Mouse (Mus musculus) forelimb bud, embryonic 11.5 days (tissue): ENCODE measurements around the gene Ethe1.

Experiments
- DNase-seq: peaks from one replicate; pipeline ENCODE4 v3.0.0-alpha.2; 2012; ENCODE audit warnings: low read depth, low spot score

Gene Ethe1

DNA sequence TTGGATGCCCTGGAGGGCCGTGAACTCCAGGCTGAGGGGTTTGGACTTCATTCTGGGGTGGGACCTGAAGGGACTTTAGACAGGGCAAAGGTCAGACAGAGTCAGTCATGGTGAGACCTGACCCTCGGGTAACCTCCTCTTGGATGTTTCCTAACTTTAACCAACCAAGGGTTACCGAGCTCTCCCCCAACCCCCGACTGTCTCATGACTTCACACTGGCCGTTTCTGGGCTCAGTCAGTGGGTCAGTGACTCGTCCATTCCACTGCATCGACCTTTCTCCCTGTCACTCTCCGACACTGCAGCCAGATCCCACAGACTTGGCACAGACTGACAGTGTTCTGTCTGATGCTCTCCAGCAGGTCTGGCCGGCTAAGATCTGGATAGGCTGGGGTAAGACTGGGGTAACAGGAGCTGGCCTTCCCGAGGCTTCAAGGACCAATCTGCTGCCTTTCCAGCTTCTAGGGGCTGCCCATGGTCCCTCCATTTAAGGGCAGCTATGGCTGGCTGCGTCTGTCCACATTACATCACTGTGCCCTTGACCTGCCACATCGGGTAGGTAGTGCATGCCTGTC, 13.0 kb upstream of the Ethe1 start:
- no peak for DNase-seq

GRCm38 (mm10) chr7:24577811-24578210, 9.5 kb upstream of the Ethe1 start:
- DNase-seq, result no peak

- no peak for DNase-seq
Measured at GRCm38 (mm10) chr7:24584876-24585275, 2.5 kb upstream of the Ethe1 start.

DNA sequence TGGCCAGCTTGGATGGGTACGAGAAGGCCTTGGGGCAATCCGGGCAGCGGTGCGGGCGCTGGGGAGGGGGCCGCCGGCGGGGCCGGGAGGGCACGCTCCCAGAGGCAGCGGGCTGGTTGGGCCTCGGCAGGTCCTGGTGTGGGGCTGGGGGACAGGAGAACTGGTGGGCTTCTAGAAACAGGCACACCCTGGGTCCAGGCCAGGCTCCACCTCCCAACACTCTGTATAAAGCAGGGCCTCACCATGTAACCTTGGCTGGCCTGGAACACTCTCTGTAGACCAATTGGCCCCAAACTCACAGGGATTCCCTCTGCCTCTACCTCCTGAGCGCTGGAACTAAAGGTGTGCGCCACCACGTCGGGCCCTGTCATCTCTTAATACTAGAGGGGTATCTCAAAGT, 1.3 kb upstream of the Ethe1 start:
- DNase-seq, result no peak

DNA sequence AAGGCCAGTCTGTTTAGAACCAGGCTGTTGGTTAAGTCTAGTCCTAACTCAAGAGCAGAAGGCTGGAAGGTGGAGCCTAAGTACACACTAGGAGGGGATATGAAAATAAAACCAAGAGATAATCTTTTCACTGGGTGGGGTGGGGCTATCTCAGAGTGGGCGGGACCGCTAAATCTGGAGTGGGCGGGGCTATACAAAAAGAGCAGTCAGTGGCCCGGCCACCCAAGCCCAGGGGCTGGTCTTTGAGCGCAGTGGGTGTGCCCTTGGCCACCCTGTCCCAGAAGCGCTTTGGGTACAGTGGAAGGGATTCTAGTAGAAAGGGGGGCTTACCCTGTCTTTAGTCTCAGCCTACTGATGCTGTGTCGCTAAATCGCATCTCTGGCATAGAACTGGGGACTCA, 515 bp upstream of the Ethe1 start:
- DNase-seq, result no peak

- DNase-seq, result no peak
Measured at GRCm38 (mm10) chr7:24588336-24588735, 993 bp downstream of the Ethe1 start.

DNA sequence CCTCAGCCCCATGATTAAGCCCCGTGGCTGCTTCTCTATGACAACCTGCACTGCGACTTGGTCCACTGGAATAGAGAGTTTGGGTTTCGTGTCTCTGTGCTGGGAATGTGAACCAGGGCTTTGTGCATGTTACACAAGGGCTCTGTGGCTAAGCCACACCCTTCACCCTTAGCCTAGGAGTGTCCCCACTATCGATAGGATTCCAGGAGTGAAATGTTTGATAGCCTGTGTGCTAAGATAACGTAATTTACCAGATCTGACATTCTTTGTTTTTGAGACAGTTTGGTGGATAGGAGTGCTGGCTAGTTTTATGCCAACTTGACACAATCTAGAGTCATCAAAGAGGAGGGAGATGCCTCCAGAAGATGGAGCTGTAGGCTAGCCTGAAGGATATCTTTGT, 4.4 kb downstream of the Ethe1 start:
- DNase-seq, result no peak

- no peak for DNase-seq
Measured at GRCm38 (mm10) chr7:24592163-24592562, 4.8 kb downstream of the Ethe1 start.

DNA sequence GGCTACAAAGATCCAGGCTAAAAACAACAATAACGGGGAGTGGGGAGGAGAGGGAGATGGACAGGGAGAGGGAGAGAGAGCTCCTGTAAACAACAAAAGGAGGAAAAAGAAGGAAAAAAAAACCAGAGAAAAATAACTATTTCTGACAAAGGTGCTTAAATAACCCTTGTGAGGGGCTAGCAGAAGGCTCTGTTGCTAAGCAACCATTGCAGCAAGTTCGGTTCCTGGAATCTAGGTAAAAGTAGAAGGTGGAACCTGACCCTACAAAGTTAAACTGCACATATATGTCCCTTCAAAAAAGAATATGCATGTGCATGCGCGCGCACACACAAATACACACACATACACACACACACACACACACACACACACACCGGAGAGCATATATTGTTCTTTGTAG, 5.4 kb downstream of the Ethe1 start:
- no peak for DNase-seq

GRCm38 (mm10) chr7:24593621-24594308, 6.4 kb downstream of the Ethe1 start:
- peak; percentile 54 for DNase-seq

DNA sequence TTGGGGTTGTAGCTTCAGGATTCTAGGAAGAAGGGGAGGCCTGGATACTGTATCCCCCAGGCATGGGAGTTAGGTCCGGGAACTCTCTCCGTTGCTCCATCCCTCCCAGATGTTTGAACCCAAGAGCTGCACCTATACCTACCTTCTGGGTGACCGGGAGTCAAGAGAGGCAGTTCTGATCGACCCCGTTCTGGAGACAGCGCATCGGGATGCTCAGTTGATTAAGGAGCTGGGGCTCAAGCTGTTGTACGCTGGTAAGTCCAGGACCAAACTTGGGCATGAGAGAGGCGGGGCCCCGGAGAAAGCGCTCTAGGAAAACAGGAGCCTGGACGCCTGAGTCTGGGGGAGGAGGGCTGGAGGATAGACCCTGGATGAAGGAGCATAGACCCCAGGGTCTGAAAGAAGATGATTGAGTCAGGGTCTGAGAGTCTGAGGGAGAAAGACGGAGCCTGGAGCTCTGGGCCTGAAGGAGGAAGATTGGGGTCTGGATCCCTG, 7.0 kb downstream of the Ethe1 start:
- DNase-seq, result no peak

- no peak for DNase-seq
Measured at GRCm38 (mm10) chr7:24595464-24595863, 8.1 kb downstream of the Ethe1 start.

GRCm38 (mm10) chr7:24598121-24598520, 10.8 kb downstream of the Ethe1 start:
- DNase-seq, result no peak

- DNase-seq, result no peak
Measured at GRCm38 (mm10) chr7:24599211-24600067, 12.1 kb downstream of the Ethe1 start.

DNA sequence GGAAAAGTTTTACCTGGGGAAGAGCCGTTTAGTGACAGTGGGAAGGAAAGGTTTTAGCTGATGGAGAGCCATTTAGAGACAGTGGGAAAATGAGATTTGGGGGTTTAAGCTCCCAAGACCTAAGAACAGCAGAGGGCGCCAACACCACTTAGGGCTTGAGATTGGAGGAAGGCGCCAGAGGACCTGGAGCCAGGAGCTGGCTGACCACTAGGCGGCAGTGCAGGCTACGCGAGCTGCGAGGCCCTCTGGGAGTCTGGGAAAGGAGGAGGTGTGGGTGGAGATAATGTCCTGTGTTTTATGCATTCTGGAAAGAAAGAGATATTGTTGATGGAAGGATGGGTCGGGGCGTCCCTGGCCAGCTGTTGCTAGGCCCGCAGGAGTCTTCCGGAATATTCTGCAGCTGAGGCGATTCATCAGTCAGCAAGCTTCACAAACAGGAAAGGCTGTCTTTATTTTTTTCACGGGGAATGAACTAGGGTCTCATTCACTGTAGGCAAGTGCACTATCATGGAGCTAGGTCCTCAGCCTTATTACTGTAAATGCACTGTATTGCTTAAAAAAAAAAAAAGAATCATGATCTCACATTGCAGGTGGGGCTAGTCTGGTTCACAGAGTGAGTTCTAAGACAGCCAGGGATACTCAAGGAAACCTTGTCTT, 13.7 kb downstream of the Ethe1 start:
- peak; percentile 94 for DNase-seq

GRCm38 (mm10) chr7:24605561-24605960, 18.2 kb downstream of the Ethe1 start:
- DNase-seq, result no peak

DNA sequence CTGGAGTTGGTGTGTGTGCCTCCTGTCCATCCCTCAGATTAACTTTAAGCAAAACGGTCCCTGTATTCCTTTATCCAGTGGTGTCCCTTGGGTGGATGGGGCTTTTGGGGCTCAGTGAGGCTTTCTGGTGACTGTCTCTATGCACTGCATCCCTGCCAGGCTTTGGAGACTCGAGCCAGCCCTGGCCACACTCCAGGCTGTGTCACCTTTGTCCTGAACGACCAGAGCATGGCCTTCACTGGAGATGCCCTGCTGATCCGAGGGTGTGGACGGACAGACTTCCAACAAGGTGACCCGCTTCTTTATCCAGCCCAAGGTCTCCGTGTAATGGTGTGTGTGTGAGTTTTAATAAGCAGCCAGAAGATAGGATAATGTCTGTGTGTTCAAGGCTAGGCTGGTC, 18.7 kb downstream of the Ethe1 start:
- DNase-seq, result no peak

- no peak for DNase-seq
Measured at GRCm38 (mm10) chr7:24608017-24608416, 20.7 kb downstream of the Ethe1 start.

GRCm38 (mm10) chr7:24608561-24608960, 21.2 kb downstream of the Ethe1 start:
- DNase-seq, result no peak

GRCm38 (mm10) chr7:24610144-24610878, 23.0 kb downstream of the Ethe1 start, which contains the start of gene Phldb3:
TSS of gene Phldb3 (plus strand) at chr7:24610763.
- DNase-seq, result no peak

GRCm38 (mm10) chr7:24610879-24611494, 23.6 kb downstream of the Ethe1 start:
- peak; percentile 69 for DNase-seq
